In the genomic region with DNA sequence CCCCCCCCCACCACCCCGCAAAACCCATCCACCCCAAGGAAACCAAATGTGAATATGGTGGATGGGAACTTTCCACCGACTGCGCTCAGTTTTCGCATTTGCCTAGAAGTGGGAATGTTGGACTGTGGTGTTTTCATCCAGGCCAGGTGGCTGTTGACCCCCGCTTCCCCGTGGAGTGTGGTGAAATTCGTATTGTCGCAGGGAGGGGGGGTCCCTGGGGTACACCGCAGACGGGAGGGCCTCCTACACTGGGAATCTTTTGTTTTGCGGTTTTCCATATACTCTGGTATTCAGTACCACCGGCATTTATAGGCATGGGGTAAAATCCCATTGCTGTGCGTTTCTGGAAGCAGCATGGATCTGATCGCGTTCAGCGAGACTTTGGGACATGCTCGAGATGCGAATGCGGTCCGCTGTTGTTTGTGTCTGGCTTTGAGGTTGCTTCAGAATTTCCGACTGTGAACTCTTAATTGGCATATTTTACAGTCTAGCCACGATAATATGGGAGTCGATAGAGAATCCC, we compare ENCODE assay signal across 8 mouse cellular contexts. TPM values are rescaled to one million over a fixed set of nuclear protein-coding genes. Genes with fewer than 3 reads are reported as not detected.
DNase-seq lines count a peak whose midpoint lies in the region; ATAC-seq and TF ChIP-seq lines count a peak whose summit lies in the region.

No protein-coding gene starts in this region.

- peaks cover 18% of the 10 kb centered on the region for H3K4me1 ChIP-seq in kidney, embryonic 15.5 days
- no peaks in the 10 kb centered on the region; the same call in 1 of the 2 replicates for H3K4me1 ChIP-seq in bone marrow, adult 2 months (ENCODE audit: control insufficient read depth, insufficient read depth, low read length)
- H3K4me1 ChIP-seq in hindbrain, embryonic 10.5 days (replicated peaks) = peaks cover 17% of the 10 kb centered on the region
- H3K4me1 ChIP-seq in midbrain, embryonic 12.5 days = peaks cover 13% of the 10 kb centered on the region

- H3K36me3 ChIP-seq in kidney, embryonic 15.5 days = no peaks in the 10 kb centered on the region
- no peaks in the 10 kb centered on the region for H3K36me3 ChIP-seq in hindbrain, embryonic 10.5 days
- H3K36me3 ChIP-seq in midbrain, embryonic 12.5 days = no peaks in the 10 kb centered on the region

- peak overlapping the region; percentile 66 for H3K4me2 ChIP-seq in kidney, embryonic 15.5 days
- peak overlapping the region; percentile 89 for H3K4me2 ChIP-seq in midbrain, embryonic 12.5 days (replicated peaks)

- H3K9me3 ChIP-seq in kidney, embryonic 15.5 days (replicated peaks) = no peaks in the 10 kb centered on the region
- H3K9me3 ChIP-seq in hindbrain, embryonic 10.5 days = no peaks in the 10 kb centered on the region
- no peaks in the 10 kb centered on the region for H3K9me3 ChIP-seq in midbrain, embryonic 12.5 days

- TF ChIP-seq CTCF in bone marrow, adult 2 months (IDR thresholded peaks at IDR 0.05; ENCODE audit: control insufficient read depth, insufficient read depth, low read length) = no peak

- no peak for DNase-seq in kidney, adult 8-10 months
- no peak for DNase-seq in hindbrain, embryonic 10.5 days (ENCODE audit: low spot score)
- DNase-seq in adrenal gland, postnatal 25 days = no peak
- DNase-seq in adrenal gland, postnatal 36 days = no peak
- no peak for DNase-seq in embryo, embryonic 10 days (ENCODE audit: low spot score)

- no peak for TF ChIP-seq POLR2A in bone marrow, adult 2 months (IDR thresholded peaks at IDR 0.05; ENCODE audit: borderline replicate concordance, control insufficient read depth, low read depth, low read length)

- 21% methylated on average over 18 of the region's 23 CpGs for WGBS in kidney, embryonic 15.5 days
- 39% methylated on average over 23 of the region's 23 CpGs for WGBS in bone marrow, adult 2 months
- WGBS in hindbrain, embryonic 10.5 days = 19% methylated on average over 23 of the region's 23 CpGs
- WGBS in midbrain, embryonic 12.5 days = 15% methylated on average over 22 of the region's 23 CpGs

- H3K4me3 ChIP-seq in kidney, embryonic 15.5 days (replicated peaks) = peak overlapping the region; percentile 96
- H3K4me3 ChIP-seq in bone marrow, adult 2 months (replicated peaks; ENCODE audit: control insufficient read depth, low read depth, low read length) = peak overlapping the region; percentile 71
- peak overlapping the region; percentile 95 for H3K4me3 ChIP-seq in hindbrain, embryonic 10.5 days
- peak overlapping the region; percentile 95 for H3K4me3 ChIP-seq in midbrain, embryonic 12.5 days

- H3K27me3 ChIP-seq in kidney, embryonic 15.5 days = no peaks in the 10 kb centered on the region
- no peaks in the 10 kb centered on the region for H3K27me3 ChIP-seq in hindbrain, embryonic 10.5 days (ENCODE audit: insufficient read depth, poor library complexity, severe bottlenecking)
- H3K27me3 ChIP-seq in midbrain, embryonic 12.5 days = no peaks in the 10 kb centered on the region

- no peak overlapping the region for H3K27ac ChIP-seq in kidney, embryonic 15.5 days
- H3K27ac ChIP-seq in bone marrow, adult 2 months (ENCODE audit: control insufficient read depth, insufficient read depth, low read depth, low read length, poor library complexity) = peak overlapping the region; percentile 70
- H3K27ac ChIP-seq in hindbrain, embryonic 10.5 days = peak overlapping the region; percentile 95
- peak overlapping the region; percentile 92 for H3K27ac ChIP-seq in midbrain, embryonic 12.5 days (replicated peaks)

- peak overlapping the region; percentile 94 for H3K9ac ChIP-seq in kidney, embryonic 15.5 days
- peak overlapping the region; percentile 95 for H3K9ac ChIP-seq in midbrain, embryonic 12.5 days (replicated peaks)

- no peak for ATAC-seq in kidney, embryonic 15.5 days (replicated peaks; ENCODE audit: low FRiP score)
- ATAC-seq in midbrain, embryonic 12.5 days (ENCODE audit: low FRiP score, low read depth) = 0 out of 2 replicates have a peak, but pooled peaks have one; percentile 10

RNA-seq across cellular contexts. Expression of gene Hectd4, which starts 1.4 kb away (rescaled TPM):
- polyA plus RNA-seq in kidney, embryonic 15.5 days (2015; fragmentation: Nextera tagmentation; extraction: Ambion mirVana) = 4.3 and 5.2 TPM in 2 replicates
- polyA plus RNA-seq in bone marrow, adult 2 months (2011; ENCODE audit: insufficient read depth, insufficient read length, low replicate concordance, missing spikeins) = 41.8 and 100 TPM in 2 replicates
- polyA plus RNA-seq in hindbrain, embryonic 10.5 days (2016; fragmentation: Nextera tagmentation; extraction: Ambion mirVana) = 5.4 and 6.6 TPM in 2 replicates
- polyA plus RNA-seq in midbrain, embryonic 12.5 days (2016; fragmentation: Nextera tagmentation; extraction: Ambion mirVana) = 14.9 and 17.8 TPM in 2 replicates
- total RNA-seq in adrenal gland, postnatal 25 days (2021) = 29.8 and 35.7 TPM in 2 replicates
- 10 to 100 TPM; 22.1 to 23.2 TPM for total RNA-seq in adrenal gland, postnatal 36 days (2021)

RNA-seq across cellular contexts. Expression of gene Rpl6, which starts 17.1 kb away (rescaled TPM):
- 639 and 659 TPM in 2 replicates for polyA plus RNA-seq in kidney, embryonic 15.5 days (2015; fragmentation: Nextera tagmentation; extraction: Ambion mirVana)
- 502 and 942 TPM in 2 replicates for polyA plus RNA-seq in bone marrow, adult 2 months (2011; ENCODE audit: insufficient read depth, insufficient read length, low replicate concordance, missing spikeins)
- 553 and 627 TPM in 2 replicates for polyA plus RNA-seq in hindbrain, embryonic 10.5 days (2016; fragmentation: Nextera tagmentation; extraction: Ambion mirVana)
- polyA plus RNA-seq in midbrain, embryonic 12.5 days (2016; fragmentation: Nextera tagmentation; extraction: Ambion mirVana) = 475 and 502 TPM in 2 replicates
- total RNA-seq in adrenal gland, postnatal 25 days (2021) = 923 and 949 TPM in 2 replicates
- 1,000 to 10,000 TPM; 1,036 to 1,050 TPM for total RNA-seq in adrenal gland, postnatal 36 days (2021)

RNA-seq across cellular contexts. Expression of gene Ptpn11, which starts 30.2 kb away (rescaled TPM):
- 19.9 and 20.9 TPM in 2 replicates for polyA plus RNA-seq in kidney, embryonic 15.5 days (2015; fragmentation: Nextera tagmentation; extraction: Ambion mirVana)
- 24.4 and 33.3 TPM in 2 replicates for polyA plus RNA-seq in bone marrow, adult 2 months (2011; ENCODE audit: insufficient read depth, insufficient read length, low replicate concordance, missing spikeins)
- 20.4 and 23.1 TPM in 2 replicates for polyA plus RNA-seq in hindbrain, embryonic 10.5 days (2016; fragmentation: Nextera tagmentation; extraction: Ambion mirVana)
- polyA plus RNA-seq in midbrain, embryonic 12.5 days (2016; fragmentation: Nextera tagmentation; extraction: Ambion mirVana) = 21.7 and 24.1 TPM in 2 replicates
- 92.7 and 98.6 TPM in 2 replicates for total RNA-seq in adrenal gland, postnatal 25 days (2021)
- 100 to 1,000 TPM; 100 to 135 TPM for total RNA-seq in adrenal gland, postnatal 36 days (2021)
